Mouse (Mus musculus) kidney, postnatal 0 days (tissue): ENCODE measurements around the gene Trim29. TPM values are rescaled to one million over a fixed set of nuclear protein-coding genes. Genes with fewer than 3 reads are reported as not detected.

ENCODE experiments used
- ATAC-seq: fragments of 200-750 bp; cut with Nextera tagmentation; replicated peaks from 2 replicates; pipeline ENCODE4 v1.8.0; 2017; ENCODE audit warnings: low read depth, moderate number of reproducible peaks, moderate TSS enrichment, moderate library complexity; ENCODE audit not compliant: low FRiP score
- DNase-seq: peaks from one replicate; pipeline ENCODE4 v3.0.0-alpha.2; 2016; ENCODE audit warnings: low spot score
- H3K27ac ChIP-seq: fragments of 300-500 bp; sonication (generic); 2 replicates; pipeline ENCODE4 v1.5.1; 2014; ENCODE audit warnings: mild to moderate bottlenecking
- H3K27me3 ChIP-seq: fragments of 300-500 bp; sonication (generic); 2 replicates; pipeline ENCODE4 v1.6.1; 2014; ENCODE audit warnings: low read length, mixed read lengths; ENCODE audit not compliant: insufficient read depth
- H3K36me3 ChIP-seq: fragments of 300-500 bp; sonication (generic); 2 replicates; pipeline ENCODE4 v1.6.1; 2014; ENCODE audit warnings: low read length, mixed read lengths; ENCODE audit not compliant: insufficient read depth
- H3K4me1 ChIP-seq: fragments of 300-500 bp; sonication (generic); replicated peaks from 2 replicates; pipeline ENCODE4 v1.6.1; 2014; ENCODE audit warnings: antibody characterized with exemption, low read length, mixed read lengths; ENCODE audit not compliant: insufficient read depth
- H3K4me2 ChIP-seq: fragments of 300-500 bp; sonication (generic); 2 replicates; pipeline ENCODE4 v1.6.1; 2014; ENCODE audit warnings: mild to moderate bottlenecking, low read length, moderate library complexity, mixed read lengths
- H3K4me3 ChIP-seq: fragments of 300-500 bp; sonication (generic); replicated peaks from 2 replicates; pipeline ENCODE4 v1.5.1; 2014; ENCODE audit warnings: low read depth, low read length
- H3K9ac ChIP-seq: fragments of 300-500 bp; sonication (generic); 2 replicates; pipeline ENCODE4 v1.6.1; 2014; ENCODE audit warnings: low read depth, low read length
- H3K9me3 ChIP-seq: fragments of 300-500 bp; sonication (generic); replicated peaks from 2 replicates; pipeline ENCODE4 v1.6.1; 2016; ENCODE audit warnings: low read length, inconsistent platforms, mixed read lengths
- CTCF ChIP-seq: IDR thresholded peaks from 2 replicates; pipeline ENCODE4 v1.5.1; 2016; ENCODE audit warnings: antibody characterized with exemption, low read depth, mild to moderate bottlenecking, moderate library complexity
- whole genome bisulfite sequencing: fragments of 180-500 bp; shearing (Covaris S2); extraction: QIAGEN DNeasy Blood & Tissue Kit; methylation state at CpG from one replicate; pipeline ENCODE4 v1.1.7; 2014; 5-methylcytosine and 5-hydroxymethylcytosine counted together
- polyA plus RNA-seq: library from polyadenylated mRNA; unstranded; fragments of >200 nt; fragmentation: Nextera tagmentation; extraction: Ambion mirVana; gene quantifications from 2 replicates; pipeline ENCODE4 v1.2.1, GENCODE M21; 2015

Gene Trim29
- polyA plus RNA-seq, 1 experiment from 2014 or later = 2.5 TPM

GRCm38 (mm10) chr9:43321951-43322350, 11.3 kb downstream of the Trim29 start:
- DNase-seq (no peak), ATAC-seq (no peak)
- no peak for TF ChIP-seq CTCF
- H3K9ac ChIP-seq = no peak overlapping the region
- WGBS = 79% methylated on average over 6 of the region's 6 CpGs
- no peaks in the 10 kb centered on the region for H3K9me3 ChIP-seq
- no peak overlapping the region for H3K27ac ChIP-seq
- no peak overlapping the region for H3K4me3 ChIP-seq
- no peak overlapping the region for H3K4me2 ChIP-seq
- no peaks in the 10 kb centered on the region for H3K36me3 ChIP-seq
- H3K4me1 ChIP-seq = no peaks in the 10 kb centered on the region
- no peaks in the 10 kb centered on the region for H3K27me3 ChIP-seq

GRCm38 (mm10) chr9:43322666-43323065, 12.0 kb downstream of the Trim29 start:
- 85% methylated on average over 4 of the region's 4 CpGs for WGBS
- Histone ChIP-seq H3K4me3 (no peak overlapping the region), H3K9me3 (no peaks in the 10 kb centered on the region), H3K36me3 (no peaks in the 10 kb centered on the region), H3K27ac (no peak overlapping the region), H3K4me2 (no peak overlapping the region), H3K27me3 (no peaks in the 10 kb centered on the region), H3K9ac (no peak overlapping the region), H3K4me1 (no peaks in the 10 kb centered on the region)
- TF ChIP-seq CTCF = no peak
- ATAC-seq = no peak
- no peak for DNase-seq

- Histone ChIP-seq H3K4me1 (no peaks in the 10 kb centered on the region), H3K4me2 (no peak overlapping the region), H3K27ac (no peak overlapping the region), H3K9ac (no peak overlapping the region), H3K9me3 (no peaks in the 10 kb centered on the region), H3K27me3 (no peaks in the 10 kb centered on the region), H3K4me3 (no peak overlapping the region), H3K36me3 (no peaks in the 10 kb centered on the region)
- no peak for TF ChIP-seq CTCF
- DNase-seq (no peak), ATAC-seq (no peak)
- WGBS = 52% methylated on average over 3 of the region's 3 CpGs
These were observed 14.8 kb downstream of the Trim29 start for GRCm38 (mm10) chr9:43325486-43325885.

- 51% methylated on average over 7 of the region's 7 CpGs for WGBS
- Histone ChIP-seq H3K4me3 (no peak overlapping the region), H3K9ac (no peak overlapping the region)
These were observed 15.5 kb downstream of the Trim29 start for GRCm38 (mm10) chr9:43326015-43326631.

GRCm38 (mm10) chr9:43327182-43328129, 16.8 kb downstream of the Trim29 start:
- H3K4me1 ChIP-seq = no peaks in the 10 kb centered on the region
- H3K36me3 ChIP-seq = no peaks in the 10 kb centered on the region
- no peak overlapping the region for H3K9ac ChIP-seq
- ATAC-seq = no peak
- no peak overlapping the region for H3K4me3 ChIP-seq
- no peaks in the 10 kb centered on the region for H3K9me3 ChIP-seq
- H3K27ac ChIP-seq = no peak overlapping the region
- H3K27me3 ChIP-seq = no peaks in the 10 kb centered on the region
- peak; percentile 58 for DNase-seq
- no peak overlapping the region for H3K4me2 ChIP-seq
- peak; percentile 66 for TF ChIP-seq CTCF
- WGBS = 45% methylated on average over 21 of the region's 21 CpGs

More at GRCm38 (mm10) chr9:43326015-43326631, 15.5 kb downstream of the Trim29 start:
- no peaks in the 10 kb centered on the region for H3K36me3 ChIP-seq
- DNase-seq (no peak), ATAC-seq (0 out of 2 replicates have a peak, but pooled peaks have one; percentile 37)
- no peaks in the 10 kb centered on the region for H3K27me3 ChIP-seq
- no peak for TF ChIP-seq CTCF
- H3K27ac ChIP-seq = no peak overlapping the region
- H3K4me1 ChIP-seq = no peaks in the 10 kb centered on the region
- H3K9me3 ChIP-seq = no peaks in the 10 kb centered on the region
- no peak overlapping the region for H3K4me2 ChIP-seq

- 53% methylated on average over 5 of the region's 5 CpGs for WGBS
- TF ChIP-seq CTCF = no peak
- Histone ChIP-seq H3K9me3 (no peaks in the 10 kb centered on the region), H3K4me3 (no peak overlapping the region), H3K36me3 (no peaks in the 10 kb centered on the region), H3K27ac (no peak overlapping the region), H3K27me3 (no peaks in the 10 kb centered on the region), H3K4me2 (no peak overlapping the region), H3K9ac (no peak overlapping the region), H3K4me1 (no peaks in the 10 kb centered on the region)
- DNase-seq (no peak), ATAC-seq (no peak)
These were observed 19.8 kb downstream of the Trim29 start for GRCm38 (mm10) chr9:43330426-43330825.
